Mouse (Mus musculus): ENCODE measurements around the gene Ubxn10.
A peak's percentile ranks its signal among the peaks of the same experiment; 100 is the strongest.

Gene Ubxn10

GRCm38 (mm10) chr4:138748369-138749072 lies 11.6 kb upstream of the Ubxn10 start:
- no peak for TF ChIP-seq GATA4 (IDR thresholded peaks at IDR 0.05; ENCODE audit: insufficient replicate concordance, low read length)

DNA sequence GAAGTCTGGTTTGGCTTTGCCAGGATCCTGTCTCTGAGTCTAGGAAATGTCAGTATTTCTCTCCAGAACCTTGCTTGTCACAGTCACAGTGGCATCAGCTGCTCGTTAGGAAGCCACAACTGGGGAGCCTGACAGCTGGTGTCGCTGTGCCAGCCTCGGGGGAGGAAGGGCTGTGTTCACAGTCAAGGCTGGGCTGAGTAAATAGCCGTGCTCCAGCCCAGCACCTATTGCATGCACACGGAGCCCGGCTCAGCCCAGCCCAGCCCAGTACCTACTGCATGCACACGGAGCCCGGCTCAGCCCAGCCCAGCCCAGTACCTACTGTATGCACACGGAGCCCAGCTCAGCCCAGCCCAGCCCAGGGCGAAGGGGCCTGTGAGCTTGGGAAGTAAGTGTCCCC lies 10.9 kb upstream of the Ubxn10 start:
- no peak for TF ChIP-seq GATA4 (IDR thresholded peaks at IDR 0.05; ENCODE audit: insufficient replicate concordance, low read length)

GRCm38 (mm10) chr4:138746866-138747265 lies 9.9 kb upstream of the Ubxn10 start:
- no peak for TF ChIP-seq GATA4 (IDR thresholded peaks at IDR 0.05; ENCODE audit: insufficient replicate concordance, low read length)

DNA sequence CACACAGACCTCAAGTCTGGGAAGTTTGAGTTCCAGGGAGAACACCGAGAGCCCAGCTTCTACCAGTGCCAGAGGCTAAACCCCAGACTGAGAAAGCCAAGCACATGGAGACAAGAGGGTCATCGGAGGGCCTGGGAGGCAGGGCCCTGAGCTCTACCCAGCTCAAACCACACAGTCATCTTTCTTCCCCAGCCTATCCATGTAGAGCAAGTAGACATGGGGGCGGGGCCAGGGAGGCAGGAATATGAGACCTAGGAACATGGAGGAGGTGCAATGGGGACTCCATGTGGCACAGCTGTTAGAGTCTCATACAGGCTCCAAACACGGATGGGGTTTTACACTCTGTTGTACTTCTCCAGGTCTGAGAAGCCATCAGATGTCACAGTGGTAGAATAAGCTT lies 8.9 kb upstream of the Ubxn10 start:
- TF ChIP-seq GATA4 (IDR thresholded peaks at IDR 0.05; ENCODE audit: insufficient replicate concordance, low read length) = no peak

GRCm38 (mm10) chr4:138739136-138739851 lies 2.3 kb upstream of the Ubxn10 start:
- no peak for TF ChIP-seq GATA4 (IDR thresholded peaks at IDR 0.05; ENCODE audit: insufficient replicate concordance, low read length)

GRCm38 (mm10) chr4:138734863-138735262 lies 2.1 kb downstream of the Ubxn10 start:
- TF ChIP-seq GATA4 (IDR thresholded peaks at IDR 0.05; ENCODE audit: insufficient replicate concordance, low read length) = no peak

DNA sequence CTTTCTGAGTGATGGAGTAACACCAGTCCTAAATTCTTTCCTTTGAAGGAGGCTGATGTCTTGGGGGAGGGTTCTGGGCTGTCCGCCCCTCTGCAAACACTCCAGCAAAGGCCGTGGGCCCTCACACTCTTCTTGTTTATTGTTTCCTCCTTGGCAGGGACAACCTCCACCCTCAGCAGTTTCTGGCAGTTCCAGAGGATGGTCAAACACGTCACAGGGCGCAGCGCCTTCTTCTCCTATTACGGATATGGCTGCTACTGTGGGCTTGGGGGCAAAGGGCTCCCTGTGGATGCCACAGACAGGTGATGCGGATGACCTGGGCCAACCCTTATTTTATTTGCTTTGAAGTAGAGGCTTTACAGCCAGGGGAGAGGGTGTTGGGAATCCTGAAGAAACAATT lies 2.9 kb downstream of the Ubxn10 start:
- TF ChIP-seq GATA4 (IDR thresholded peaks at IDR 0.05; ENCODE audit: insufficient replicate concordance, low read length) = no peak

DNA sequence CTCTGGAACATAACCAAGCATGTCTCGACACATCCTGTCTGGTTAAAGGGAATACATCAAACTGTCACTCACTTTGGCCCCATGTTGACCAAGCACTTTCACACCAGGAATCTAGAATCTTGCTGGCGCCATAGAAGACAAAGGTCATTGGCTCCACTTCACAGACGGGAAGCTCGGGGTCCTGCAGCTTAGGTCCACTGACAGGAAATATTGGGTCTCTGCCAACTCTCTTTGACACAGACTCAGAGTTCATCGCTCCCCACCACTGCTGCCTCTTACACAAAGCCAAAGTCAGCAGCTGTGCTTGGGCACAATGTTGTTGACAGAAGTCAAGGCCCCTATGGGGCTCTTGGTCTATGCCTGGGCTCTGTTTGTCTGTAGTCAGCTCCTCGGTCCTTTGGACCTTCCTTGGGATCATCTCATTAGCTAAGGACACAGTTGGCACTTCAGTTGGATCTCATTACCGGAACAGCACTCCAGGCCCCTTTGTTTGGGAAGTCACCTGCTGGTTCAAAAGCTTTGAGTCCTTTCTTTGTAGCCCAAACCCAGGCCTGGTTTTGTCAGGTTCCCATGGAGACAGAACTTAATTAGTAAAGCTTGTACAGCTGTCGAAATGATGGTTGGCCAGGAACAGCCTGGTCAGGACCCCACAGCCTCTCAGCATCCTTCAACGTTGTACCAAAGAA lies 7.8 kb downstream of the Ubxn10 start:
- peak; percentile 87; the same call in 1 of the 2 replicates for TF ChIP-seq GATA4 (IDR thresholded peaks at IDR 0.05; ENCODE audit: insufficient replicate concordance, low read length)

DNA sequence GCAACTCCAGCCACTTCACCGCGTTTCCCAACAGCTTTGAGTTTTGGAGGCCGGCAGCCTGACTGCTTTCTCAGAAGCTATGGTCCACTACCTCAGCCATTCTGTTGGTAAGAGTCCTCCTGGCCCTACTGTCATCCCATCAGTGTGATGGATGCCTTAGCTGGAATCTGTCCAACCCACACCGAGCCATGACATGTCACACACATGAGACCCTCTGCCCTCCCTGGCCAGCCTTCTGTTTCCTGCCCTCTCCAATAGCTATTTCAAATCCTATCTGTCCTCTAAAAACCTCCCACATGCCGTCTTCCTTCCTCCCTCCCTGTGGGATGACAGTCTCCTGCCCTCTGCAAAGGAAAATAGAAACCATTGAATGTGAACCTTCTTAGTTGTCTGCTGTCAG lies 11.2 kb downstream of the Ubxn10 start:
- TF ChIP-seq GATA4 (IDR thresholded peaks at IDR 0.05; ENCODE audit: insufficient replicate concordance, low read length) = no peak

DNA sequence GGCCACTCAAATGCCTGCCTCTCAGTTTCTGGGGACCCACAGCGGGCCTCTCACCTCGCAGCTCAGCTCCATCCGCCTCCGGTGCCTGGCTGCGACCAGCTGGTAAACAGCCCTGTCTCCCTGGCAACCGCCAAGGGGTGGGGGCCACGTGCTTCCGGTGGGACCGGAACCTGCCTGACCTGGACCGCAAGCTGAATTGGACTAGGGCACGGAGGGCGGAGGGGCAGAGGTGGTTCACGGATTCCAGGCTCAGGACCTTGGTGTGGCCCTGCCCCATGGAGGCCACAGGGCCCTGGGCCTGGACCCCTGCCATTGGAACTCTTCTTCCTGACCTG lies 11.9 kb downstream of the Ubxn10 start:
- TF ChIP-seq GATA4 (IDR thresholded peaks at IDR 0.05; ENCODE audit: insufficient replicate concordance, low read length) = no peak

DNA sequence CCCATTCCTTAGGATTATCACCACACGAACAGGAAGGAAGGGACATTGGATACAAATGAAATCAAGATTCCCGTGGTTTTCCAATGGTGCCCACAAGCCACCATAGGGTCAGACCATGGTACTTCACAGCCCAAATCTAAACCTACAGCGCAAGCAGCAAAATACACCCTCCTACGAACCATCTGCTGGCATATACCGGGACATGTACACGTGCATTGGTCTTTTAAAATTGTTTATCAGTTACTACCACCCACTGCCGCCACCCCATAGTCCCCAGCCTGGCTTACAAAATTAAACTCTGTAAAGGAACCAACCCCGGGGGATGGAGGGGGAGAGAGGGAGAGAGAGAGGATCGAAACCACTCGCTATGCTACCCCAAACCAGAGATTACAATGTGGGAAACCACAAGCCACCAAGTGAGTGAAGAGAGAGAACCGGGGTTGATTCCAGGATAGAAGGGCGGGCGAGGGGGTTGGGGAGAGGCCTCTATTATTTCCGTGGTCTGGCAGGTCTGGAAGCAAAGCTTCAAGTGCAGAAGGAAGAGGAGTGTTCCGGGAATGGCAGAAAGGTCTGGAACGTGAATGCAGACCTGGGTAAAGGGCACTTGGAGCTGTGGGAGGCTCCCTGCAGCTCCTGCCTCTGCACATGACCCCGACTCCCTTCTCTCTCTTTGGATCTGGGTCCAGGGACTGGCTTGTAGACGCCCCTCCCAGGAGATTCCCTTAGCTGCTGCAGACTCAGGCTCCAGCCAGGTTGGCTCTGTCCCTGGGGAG lies 12.4 kb downstream of the Ubxn10 start, which contains the start of gene Pla2g2c:
Pla2g2c (plus strand) TSS at position 439 of the 773 bp plus-strand sequence.
- no peak for TF ChIP-seq GATA4 (IDR thresholded peaks at IDR 0.05; ENCODE audit: insufficient replicate concordance, low read length)

DNA sequence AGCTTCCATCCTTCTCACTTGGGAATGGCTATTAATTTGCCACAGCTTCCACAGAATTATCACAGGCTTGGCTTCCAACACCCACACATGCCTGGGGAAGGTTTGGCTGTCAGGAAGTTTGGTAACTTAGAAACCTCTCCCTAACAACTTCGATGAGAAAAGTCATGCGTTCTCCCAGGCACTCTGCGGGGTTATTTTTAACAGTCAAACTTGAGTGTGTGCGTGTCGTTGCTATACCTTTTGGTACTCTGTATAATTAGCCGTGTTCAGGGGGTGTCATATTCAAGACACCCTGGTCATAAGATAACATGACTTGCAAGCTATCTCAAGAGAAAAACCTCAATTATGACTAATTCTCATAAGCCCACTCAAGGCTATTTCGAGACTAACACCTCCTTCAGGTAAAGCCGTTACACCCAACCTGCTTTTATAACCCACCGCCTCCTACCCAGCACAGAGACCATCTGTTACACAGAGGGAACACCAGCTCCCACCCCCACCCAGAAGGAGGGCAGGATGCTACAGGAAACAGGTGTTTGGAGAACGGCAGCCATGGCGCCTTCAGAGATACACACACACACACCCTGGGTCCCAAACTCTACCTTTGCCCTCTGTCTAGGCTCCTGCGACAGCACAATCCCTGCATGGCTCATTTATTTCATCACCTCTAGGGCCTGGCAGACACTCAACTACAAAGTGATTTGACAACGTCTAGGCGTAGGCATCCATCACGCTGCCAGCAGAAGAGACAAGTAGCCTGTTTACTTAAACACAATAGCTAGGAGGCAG lies 13.3 kb downstream of the Ubxn10 start:
- TF ChIP-seq GATA4 (IDR thresholded peaks at IDR 0.05; ENCODE audit: insufficient replicate concordance, low read length) = no peak

DNA sequence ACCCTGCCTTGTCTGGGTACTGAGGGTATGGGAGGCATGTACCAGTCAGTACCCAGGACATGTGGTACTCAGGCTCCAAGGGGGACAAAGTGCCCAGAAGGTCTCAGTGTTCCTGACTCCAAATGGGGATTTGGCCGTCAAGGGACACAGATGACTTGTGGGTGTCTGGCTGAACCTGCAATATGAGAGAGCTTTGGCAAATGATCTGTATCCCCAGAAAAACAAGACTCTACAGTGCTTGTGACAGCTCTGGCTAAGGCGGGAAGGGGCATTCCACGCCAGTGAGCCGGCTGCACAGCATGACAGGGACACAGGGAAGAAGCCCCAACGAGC lies 17.7 kb downstream of the Ubxn10 start:
- no peak for TF ChIP-seq GATA4 (IDR thresholded peaks at IDR 0.05; ENCODE audit: insufficient replicate concordance, low read length)

- TF ChIP-seq GATA4 (IDR thresholded peaks at IDR 0.05; ENCODE audit: insufficient replicate concordance, low read length) = no peak
These were observed 18.2 kb downstream of the Ubxn10 start for GRCm38 (mm10) chr4:138718586-138719263.
